Mouse (Mus musculus): ENCODE measurements at regions not wholly inside any gene's neighbourhood (a gene's known extent, or its start where the extent isn't known, plus 50 kb on each side); places are given as distances from the start of the nearest gene placed in this dataset.

- TF ChIP-seq CTCF (IDR thresholded peaks at IDR 0.05; ENCODE audit: low read depth, low read length) (no peak), TAL1 (conservative IDR thresholded peaks at IDR 0.05; ENCODE audit: low read depth, low read length) (no peak), GATA1 (IDR thresholded peaks at IDR 0.05; ENCODE audit: borderline replicate concordance, low read length) (no peak), GATA2 (IDR thresholded peaks at IDR 0.05; ENCODE audit: borderline replicate concordance, low read depth, low read length) (no peak), POLR2AphosphoS5 (IDR thresholded peaks at IDR 0.05; ENCODE audit: insufficient replicate concordance, low read depth, low read length) (no peak)
Measured at GRCm38 (mm10) chr3:78908196-78908844, 378.0 kb downstream of the Rapgef2 start.
